Mouse (Mus musculus) bone marrow, adult 2 months (tissue): ENCODE measurements around the gene Tomm34.

Experiments used
- CTCF ChIP-seq: fragments of 200-500 bp; IDR thresholded peaks from 2 replicates; pipeline ENCODE4 v1.5.1; 2011; ENCODE audit warnings: low read length, control low read depth; ENCODE audit not compliant: control insufficient read depth, insufficient read depth
- POLR2A ChIP-seq: fragments of 200-500 bp; IDR thresholded peaks from 2 replicates; pipeline ENCODE4 v1.6.1; 2011; ENCODE audit warnings: low read depth, mild to moderate bottlenecking, control low read depth, low read length, borderline replicate concordance; ENCODE audit not compliant: control insufficient read depth

DNA sequence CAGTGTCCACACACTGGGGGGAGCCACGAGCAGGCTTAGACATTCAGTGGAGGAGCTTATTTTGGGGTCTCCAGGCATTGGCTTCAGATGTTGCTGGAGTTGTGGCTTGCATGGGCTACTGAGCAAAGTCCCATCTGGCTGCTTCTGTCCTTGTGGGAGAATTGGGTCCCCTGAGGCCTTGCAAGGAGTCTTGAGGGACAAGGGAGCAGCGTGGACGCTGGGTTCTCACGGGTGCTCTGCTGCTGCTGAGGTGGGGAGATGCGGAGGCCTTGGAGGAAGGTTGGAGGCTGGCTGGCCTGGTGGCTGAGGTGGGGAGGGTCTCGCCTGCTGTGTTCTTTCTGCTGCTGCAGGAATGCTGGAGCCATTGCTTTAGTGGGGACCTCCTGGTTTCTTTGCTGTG is 43.1 kb upstream of the Tomm34 start:
- TF ChIP-seq CTCF (no peak), POLR2A (no peak)
